Mouse (Mus musculus) forebrain, embryonic 10.5 days (tissue): ENCODE results near the gene Cntn5. TPM values are rescaled to one million over a fixed set of nuclear protein-coding genes. Genes with fewer than 3 reads are reported as not detected.

Source experiments
- DNase-seq: peaks from one replicate; pipeline ENCODE4 v3.0.0-alpha.2; 2017; ENCODE audit warnings: low spot score; ENCODE audit errors: extremely low spot score
- H3K27ac ChIP-seq: fragments of 300-500 bp; sonication (generic); 2 replicates; pipeline ENCODE4 v1.5.1; 2016; ENCODE audit warnings: mild to moderate bottlenecking
- H3K27me3 ChIP-seq: fragments of 300-500 bp; sonication (generic); 2 replicates; pipeline ENCODE4 v1.6.1; 2016; ENCODE audit warnings: mild to moderate bottlenecking; ENCODE audit not compliant: poor library complexity, severe bottlenecking
- H3K36me3 ChIP-seq: fragments of 300-500 bp; sonication (generic); replicated peaks from 2 replicates; pipeline ENCODE4 v1.6.1; 2016; ENCODE audit warnings: mild to moderate bottlenecking, moderate library complexity
- H3K4me1 ChIP-seq: fragments of 300-500 bp; sonication (generic); 2 replicates; pipeline ENCODE4 v1.6.1; 2016
- H3K4me3 ChIP-seq: fragments of 300-500 bp; sonication (generic); 2 replicates; pipeline ENCODE4 v1.5.1; 2016; ENCODE audit warnings: mild to moderate bottlenecking, moderate library complexity
- H3K9me3 ChIP-seq: fragments of 300-500 bp; sonication (generic); 2 replicates; pipeline ENCODE4 v1.6.1; 2016; ENCODE audit warnings: mild to moderate bottlenecking, moderate library complexity
- WGBS: fragments of 180-500 bp; shearing (Covaris S2); methylation state at CpG from one replicate; pipeline ENCODE4 v1.1.7; 2016; 5-methylcytosine and 5-hydroxymethylcytosine counted together
- polyA plus RNA-seq: library from polyadenylated mRNA; unstranded; fragments of >200 nt; fragmentation: Nextera tagmentation; extraction: Ambion mirVana; gene quantifications from 2 replicates; pipeline ENCODE4 v1.2.1, GENCODE M21; 2016

Cntn5 gene
- polyA plus RNA-seq, 1 experiment from 2014 or later, result 0.89 TPM

GRCm38 (mm10) chr9:9937444-9938436 is 966.8 kb downstream of the Cntn5 start:
- no peaks in the 10 kb centered on the region for H3K9me3 ChIP-seq
- H3K27me3 ChIP-seq, result no peaks in the 10 kb centered on the region
- 89% methylated on average over 1 of the region's 1 CpGs for WGBS
- no peak for DNase-seq
- no peaks in the 10 kb centered on the region for H3K36me3 ChIP-seq
- no peak overlapping the region for H3K27ac ChIP-seq
- H3K4me3 ChIP-seq, result no peak overlapping the region
- H3K4me1 ChIP-seq, result no peaks in the 10 kb centered on the region

- H3K9me3 ChIP-seq, result peaks cover 26% of the 10 kb centered on the region
- no peak for DNase-seq
- no peak overlapping the region for H3K4me3 ChIP-seq
- H3K27me3 ChIP-seq, result no peaks in the 10 kb centered on the region
- no peak overlapping the region for H3K27ac ChIP-seq
- 73% methylated on average over 3 of the region's 3 CpGs for WGBS
- 0 out of 2 replicates have a peak, but pooled peaks cover 4% of the 10 kb centered on the region for H3K4me1 ChIP-seq
- H3K36me3 ChIP-seq, result no peaks in the 10 kb centered on the region
Observed at GRCm38 (mm10) chr9:9920580-9920979, 984.0 kb downstream of the Cntn5 start.

GRCm38 (mm10) chr9:9899070-9899469 is 1005.5 kb downstream of the Cntn5 start:
- no peaks in the 10 kb centered on the region for H3K27me3 ChIP-seq
- peaks cover 5% of the 10 kb centered on the region; the same call in 1 of the 2 replicates for H3K4me1 ChIP-seq
- H3K4me3 ChIP-seq, result no peak overlapping the region
- no peaks in the 10 kb centered on the region for H3K36me3 ChIP-seq
- H3K27ac ChIP-seq, result no peak overlapping the region
- no peaks in the 10 kb centered on the region for H3K9me3 ChIP-seq
- 79% methylated on average over 5 of the region's 5 CpGs for WGBS
- no peak for DNase-seq

GRCm38 (mm10) chr9:9886210-9886609 is 1018.4 kb downstream of the Cntn5 start:
- Histone ChIP-seq H3K27me3 (no peaks in the 10 kb centered on the region), H3K4me3 (no peak overlapping the region), H3K9me3 (no peaks in the 10 kb centered on the region), H3K4me1 (no peaks in the 10 kb centered on the region), H3K36me3 (no peaks in the 10 kb centered on the region), H3K27ac (no peak overlapping the region)
- DNase-seq, result no peak
- WGBS, result 92% methylated on average over 6 of the region's 6 CpGs

- WGBS, result 83% methylated on average over 8 of the region's 8 CpGs
- Histone ChIP-seq H3K4me1 (no peaks in the 10 kb centered on the region), H3K27ac (no peak overlapping the region), H3K9me3 (no peaks in the 10 kb centered on the region), H3K4me3 (no peak overlapping the region), H3K27me3 (no peaks in the 10 kb centered on the region), H3K36me3 (no peaks in the 10 kb centered on the region)
- DNase-seq, result no peak
Observed at GRCm38 (mm10) chr9:9882779-9883383, 1021.7 kb downstream of the Cntn5 start.

GRCm38 (mm10) chr9:9872112-9873035 is 1032.2 kb downstream of the Cntn5 start:
- 31% methylated on average over 7 of the region's 7 CpGs for WGBS
- H3K27me3 ChIP-seq, result no peaks in the 10 kb centered on the region
- H3K27ac ChIP-seq, result no peak overlapping the region
- H3K4me1 ChIP-seq, result peaks cover 6% of the 10 kb centered on the region
- H3K4me3 ChIP-seq, result no peak overlapping the region
- DNase-seq, result no peak
- H3K36me3 ChIP-seq, result no peaks in the 10 kb centered on the region
- H3K9me3 ChIP-seq, result no peaks in the 10 kb centered on the region

GRCm38 (mm10) chr9:9860631-9861030 is 1043.9 kb downstream of the Cntn5 start:
- H3K9me3 ChIP-seq, result no peaks in the 10 kb centered on the region
- WGBS, result 81% methylated on average over 3 of the region's 3 CpGs
- H3K36me3 ChIP-seq, result no peaks in the 10 kb centered on the region
- no peaks in the 10 kb centered on the region for H3K27me3 ChIP-seq
- DNase-seq, result no peak
- no peak overlapping the region for H3K4me3 ChIP-seq
- H3K4me1 ChIP-seq, result no peaks in the 10 kb centered on the region
- no peak overlapping the region for H3K27ac ChIP-seq

- Histone ChIP-seq H3K4me1 (peaks cover 5% of the 10 kb centered on the region), H3K36me3 (no peaks in the 10 kb centered on the region), H3K4me3 (no peak overlapping the region), H3K9me3 (no peaks in the 10 kb centered on the region), H3K27ac (no peak overlapping the region), H3K27me3 (no peaks in the 10 kb centered on the region)
- 56% methylated on average over 1 of the region's 1 CpGs for WGBS
- DNase-seq, result no peak
Observed at GRCm38 (mm10) chr9:9859323-9859722, 1045.3 kb downstream of the Cntn5 start.

GRCm38 (mm10) chr9:9854791-9855190 is 1049.8 kb downstream of the Cntn5 start:
- Histone ChIP-seq H3K36me3 (no peaks in the 10 kb centered on the region), H3K9me3 (no peaks in the 10 kb centered on the region), H3K27ac (no peak overlapping the region), H3K4me3 (no peak overlapping the region), H3K27me3 (no peaks in the 10 kb centered on the region), H3K4me1 (peaks cover 5% of the 10 kb centered on the region)
- DNase-seq, result no peak
- 53% methylated on average over 1 of the region's 1 CpGs for WGBS

GRCm38 (mm10) chr9:9830231-9830630 is 1074.3 kb downstream of the Cntn5 start:
- no peak for DNase-seq
- Histone ChIP-seq H3K9me3 (no peaks in the 10 kb centered on the region), H3K4me3 (no peak overlapping the region), H3K27me3 (no peaks in the 10 kb centered on the region), H3K27ac (no peak overlapping the region), H3K4me1 (no peaks in the 10 kb centered on the region), H3K36me3 (no peaks in the 10 kb centered on the region)
- WGBS, result 85% methylated on average over 2 of the region's 2 CpGs

GRCm38 (mm10) chr9:9819963-9820362 is 1084.6 kb downstream of the Cntn5 start:
- Histone ChIP-seq H3K36me3 (no peaks in the 10 kb centered on the region), H3K27me3 (no peaks in the 10 kb centered on the region), H3K9me3 (no peaks in the 10 kb centered on the region), H3K27ac (no peak overlapping the region), H3K4me1 (no peaks in the 10 kb centered on the region), H3K4me3 (no peak overlapping the region)
- no peak for DNase-seq
- whole genome bisulfite sequencing, result 84% methylated on average over 1 of the region's 1 CpGs

GRCm38 (mm10) chr9:9817477-9817876 is 1087.1 kb downstream of the Cntn5 start:
- Histone ChIP-seq H3K4me3 (no peak overlapping the region), H3K27ac (no peak overlapping the region), H3K36me3 (no peaks in the 10 kb centered on the region), H3K9me3 (no peaks in the 10 kb centered on the region), H3K4me1 (no peaks in the 10 kb centered on the region), H3K27me3 (no peaks in the 10 kb centered on the region)
- WGBS, result 93% methylated on average over 2 of the region's 2 CpGs
- no peak for DNase-seq
